Mouse (Mus musculus) testis, adult 2 months (tissue): ENCODE measurements at regions not wholly inside any gene's neighbourhood (a gene's known extent, or its start where the extent isn't known, plus 50 kb on each side); places are given as distances from the start of the nearest gene placed in this dataset.

Experiments
- CTCF ChIP-seq: fragments of 200-500 bp; IDR thresholded peaks from 2 replicates; pipeline ENCODE4 v1.5.1; 2012; ENCODE audit warnings: low read depth, mild to moderate bottlenecking, inconsistent platforms, low read length, moderate library complexity; ENCODE audit not compliant: control insufficient read depth, insufficient read depth, insufficient replicate concordance
- POLR2A ChIP-seq: fragments of 200-500 bp; IDR thresholded peaks from 2 replicates; pipeline ENCODE4 v1.6.1; 2012; ENCODE audit warnings: low read depth, mild to moderate bottlenecking, inconsistent platforms, low read length, moderate library complexity; ENCODE audit not compliant: control insufficient read depth

- TF ChIP-seq POLR2A = no peak
- TF ChIP-seq CTCF = no peak
These were observed 167.2 kb upstream of the Nxpe4 start for GRCm38 (mm10) chr9:47994671-47995070.
